Mouse (Mus musculus): ENCODE results near the gene Bfsp1.
A peak's percentile ranks its signal among the peaks of the same experiment; 100 is the strongest.

Bfsp1 gene

GRCm38 (mm10) chr2:143862484-143863231 lies at the start of gene Bfsp1:
TSS of gene Bfsp1 (minus strand) at chr2:143863173.
- DNase-seq (ENCODE audit: low spot score in 2 of 2) = no peak

DNA sequence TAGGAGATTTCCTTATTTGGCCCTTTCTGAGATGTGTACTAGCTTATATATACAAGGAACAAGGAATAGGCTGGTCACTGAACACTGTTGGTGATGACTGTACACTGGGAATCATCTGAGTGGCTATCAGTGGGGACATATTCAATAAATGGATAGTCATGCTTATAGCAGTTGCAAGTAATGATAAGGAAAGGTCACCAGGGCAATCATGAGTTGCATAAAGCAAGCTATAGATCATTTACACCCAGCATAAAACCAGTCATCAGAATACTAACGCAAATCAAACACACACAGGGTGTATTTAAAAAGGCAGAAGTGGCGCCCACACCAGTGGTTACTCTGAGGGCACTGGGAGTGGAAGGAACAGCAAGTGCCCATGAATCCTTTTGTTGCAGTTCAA lies 49.2 kb upstream of the Bfsp1 start:
- no peak for DNase-seq (ENCODE audit: low spot score in 2 of 2)

DNA sequence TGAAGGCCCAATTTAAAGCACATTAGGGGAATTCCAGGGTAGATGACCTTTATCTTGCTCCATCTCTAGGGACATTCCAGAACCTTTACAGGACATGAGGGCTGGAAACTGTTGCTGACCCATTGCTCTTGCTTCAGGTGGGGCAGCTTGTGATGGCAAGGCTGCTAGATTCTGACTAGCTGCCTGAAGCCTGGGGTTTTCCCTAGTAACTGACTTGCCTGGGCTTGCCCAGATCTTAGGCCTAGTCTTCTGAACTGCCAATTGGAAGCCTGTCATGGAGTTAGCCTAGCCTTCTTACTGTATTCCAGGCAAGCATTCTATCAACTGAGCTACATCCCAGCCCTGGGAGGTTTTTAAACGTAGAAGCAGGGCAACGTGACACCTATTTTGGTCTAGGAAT lies 46.3 kb upstream of the Bfsp1 start:
- no peak for DNase-seq (ENCODE audit: low spot score in 2 of 2)

- DNase-seq (ENCODE audit: low spot score in 2 of 2) = no peak
Observed at GRCm38 (mm10) chr2:143904896-143905295, 41.9 kb upstream of the Bfsp1 start.

DNA sequence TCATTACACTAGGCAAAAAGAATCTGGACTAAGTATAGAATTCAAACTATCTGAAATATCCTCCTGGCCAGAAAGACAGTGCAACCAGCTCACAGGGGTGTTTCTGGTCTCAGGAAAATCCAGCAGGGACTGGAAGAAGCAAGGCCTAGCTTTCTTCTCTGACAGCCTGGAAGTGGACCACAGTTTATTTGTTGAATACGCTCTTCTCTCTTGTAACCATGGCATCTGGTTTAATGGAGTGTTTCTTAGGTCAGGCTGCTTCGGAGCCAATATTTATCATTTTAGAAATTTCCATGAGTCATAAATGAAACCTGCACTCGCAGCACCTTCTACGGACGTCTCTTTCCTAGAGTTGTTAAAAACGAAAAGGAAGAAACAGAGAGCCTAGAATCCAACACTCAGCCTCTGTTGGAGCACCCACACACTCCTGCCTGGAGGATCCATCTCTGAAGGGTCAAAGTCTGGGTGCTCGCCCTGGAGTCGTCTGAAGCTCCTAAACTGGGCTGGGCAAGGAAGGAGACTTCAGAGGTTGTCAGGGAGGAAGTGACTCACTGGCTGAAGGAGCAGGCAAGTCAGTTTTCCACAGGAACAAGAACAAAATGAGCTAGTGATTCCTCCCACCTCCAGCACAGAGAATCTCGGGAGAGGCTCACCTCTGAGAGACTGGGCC lies 40.5 kb upstream of the Bfsp1 start:
- no peak for DNase-seq (ENCODE audit: low spot score in 2 of 2)

GRCm38 (mm10) chr2:143900821-143901351 lies 37.9 kb upstream of the Bfsp1 start:
- no peak for DNase-seq (ENCODE audit: low spot score in 2 of 2)

DNA sequence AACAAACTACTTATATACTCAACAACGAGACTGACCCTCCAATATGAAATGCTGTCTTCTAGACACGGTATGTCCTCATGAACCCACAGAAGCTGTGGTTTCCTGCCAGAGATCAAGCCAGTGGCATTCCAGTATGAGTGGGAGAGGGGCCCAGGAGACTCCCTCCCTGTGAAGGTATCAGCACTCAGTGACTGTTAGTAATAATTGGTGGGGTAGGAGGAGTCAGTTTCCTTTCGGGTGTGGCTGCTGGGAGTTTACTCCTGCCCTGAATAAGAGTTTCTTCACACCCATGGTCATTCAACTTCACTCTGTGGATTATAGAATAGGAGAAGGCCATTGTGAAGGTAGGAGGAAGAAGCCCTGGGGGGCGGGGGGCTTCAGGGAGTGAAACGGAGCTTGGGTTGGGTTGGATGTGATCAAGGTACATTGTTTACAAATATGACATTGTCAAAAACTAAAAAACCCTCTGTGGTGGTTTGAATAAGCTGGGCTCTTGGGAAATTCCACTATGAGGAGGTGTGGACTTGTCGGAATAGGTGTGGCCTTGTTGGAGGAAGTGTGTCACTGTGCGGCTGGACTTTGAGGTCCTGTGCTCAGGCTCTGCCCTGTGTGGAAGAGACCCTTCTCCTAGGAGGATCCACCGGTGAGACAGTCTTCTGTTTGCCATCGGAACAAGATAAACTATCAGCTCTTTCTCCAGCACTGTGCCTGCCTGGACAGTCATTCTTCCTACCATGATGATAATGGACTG lies 36.7 kb upstream of the Bfsp1 start:
- DNase-seq (ENCODE audit: low spot score in 2 of 2) = no peak

GRCm38 (mm10) chr2:143891302-143892048 lies 28.5 kb upstream of the Bfsp1 start:
- DNase-seq (ENCODE audit: low spot score in 2 of 2) = no peak

GRCm38 (mm10) chr2:143889860-143890433 lies 27.0 kb upstream of the Bfsp1 start:
- no peak for DNase-seq (ENCODE audit: low spot score in 2 of 2)

DNA sequence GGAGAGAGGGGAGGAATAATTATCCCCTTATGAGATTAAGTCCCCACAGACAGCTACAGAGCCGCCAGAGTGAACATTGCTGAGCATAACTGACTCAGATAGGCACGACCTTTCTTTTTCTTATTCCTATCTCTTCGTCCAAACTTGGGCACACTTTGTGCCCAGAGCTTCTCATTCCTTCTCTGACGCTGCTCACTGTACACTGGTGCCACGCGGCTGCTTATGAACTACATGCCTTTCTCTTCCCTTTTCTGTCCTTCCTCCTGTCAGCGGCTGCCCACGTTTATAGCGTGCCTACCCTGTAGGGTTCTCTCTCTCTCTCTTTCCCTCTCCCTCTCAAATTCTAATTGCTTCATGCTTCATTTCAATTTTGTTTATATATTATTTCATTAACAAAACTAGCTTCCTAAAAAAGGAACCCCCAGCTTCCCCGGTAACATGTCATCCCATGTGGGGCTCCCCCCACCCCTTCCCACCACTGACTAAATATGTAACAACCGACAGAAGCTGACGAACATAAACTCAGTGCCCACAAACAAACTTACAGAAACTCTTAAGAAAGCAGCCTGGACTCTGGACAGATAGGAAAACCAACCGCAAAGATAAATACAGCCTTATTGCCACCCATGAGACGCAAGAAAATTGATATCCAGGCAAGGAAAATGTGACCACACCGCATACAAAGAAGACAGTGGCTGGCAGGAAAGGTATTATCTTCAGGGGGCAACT lies 26.3 kb upstream of the Bfsp1 start:
- DNase-seq (ENCODE audit: low spot score in 2 of 2) = no peak

DNA sequence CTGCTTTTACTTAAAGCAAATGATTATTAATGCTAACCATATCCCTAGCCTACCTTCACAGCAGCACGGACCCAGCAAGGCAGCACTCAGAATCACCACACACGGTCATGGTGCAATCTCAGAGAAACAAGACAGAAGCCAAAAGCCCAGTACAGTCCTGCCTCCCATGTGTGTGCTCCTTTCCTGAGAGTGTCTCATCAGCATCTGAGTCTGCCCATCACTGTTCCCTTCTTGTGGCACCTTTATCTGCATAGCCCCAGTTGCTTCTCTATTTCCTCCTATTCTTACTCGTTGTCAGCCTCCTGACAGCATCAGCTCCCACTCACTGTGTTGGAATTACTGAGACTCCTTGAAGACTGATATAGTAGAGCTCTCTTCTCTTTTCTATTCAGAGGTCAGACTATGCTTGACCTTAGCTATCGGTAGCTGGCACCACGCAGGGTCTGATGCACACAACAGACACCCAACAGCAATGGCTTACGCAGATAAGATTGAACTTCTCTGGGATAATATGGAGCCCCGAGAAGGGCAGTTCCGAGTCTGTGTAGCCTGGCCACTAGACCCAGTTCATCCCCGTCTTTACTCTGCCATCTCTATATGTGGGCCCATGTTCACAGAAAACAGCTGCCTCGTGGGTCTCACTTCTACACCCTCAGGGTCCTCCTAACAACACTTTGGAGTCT lies 19.8 kb upstream of the Bfsp1 start:
- DNase-seq (ENCODE audit: low spot score in 2 of 2) = no peak

GRCm38 (mm10) chr2:143882002-143882401 lies 19.0 kb upstream of the Bfsp1 start:
- DNase-seq (ENCODE audit: low spot score in 2 of 2) = no peak

- DNase-seq (ENCODE audit: low spot score in 2 of 2) = no peak
Observed at GRCm38 (mm10) chr2:143879311-143879710, 16.3 kb upstream of the Bfsp1 start.

DNA sequence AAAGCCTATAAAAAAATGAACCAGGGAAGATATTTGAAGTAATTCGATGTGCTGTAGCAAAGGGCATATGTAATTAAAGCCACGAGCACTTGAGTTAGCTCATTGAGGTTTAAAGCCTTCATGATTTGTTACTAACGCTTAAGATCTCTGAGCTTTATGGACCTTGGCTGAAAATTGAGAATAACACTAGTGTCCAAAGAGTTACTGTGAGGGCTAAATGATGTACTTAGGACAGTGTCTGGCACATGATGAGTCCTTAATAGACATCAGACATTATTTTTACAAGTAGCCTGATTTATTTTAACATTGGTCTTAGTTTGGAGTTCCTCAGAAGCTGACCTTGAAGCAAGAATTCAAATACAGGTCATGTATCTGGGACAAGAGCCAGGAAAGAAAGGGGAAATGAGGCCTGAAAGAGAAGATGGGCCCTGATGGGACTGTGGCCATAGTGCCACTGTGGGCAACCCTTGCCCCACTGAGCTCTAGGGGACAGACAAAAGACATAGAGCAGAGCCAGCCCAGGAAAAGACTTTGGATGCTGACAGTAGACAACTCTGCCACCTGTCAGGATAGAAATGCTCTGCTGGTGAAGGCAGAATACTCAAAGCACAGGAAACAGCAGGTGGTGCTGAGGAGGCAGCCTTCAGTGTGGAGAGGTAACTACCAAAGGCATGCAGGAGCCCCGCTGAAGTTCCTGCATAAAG lies 14.1 kb upstream of the Bfsp1 start:
- no peak for DNase-seq (ENCODE audit: low spot score in 2 of 2)

GRCm38 (mm10) chr2:143876026-143876425 lies 13.1 kb upstream of the Bfsp1 start:
- no peak for DNase-seq (ENCODE audit: low spot score in 2 of 2)

DNA sequence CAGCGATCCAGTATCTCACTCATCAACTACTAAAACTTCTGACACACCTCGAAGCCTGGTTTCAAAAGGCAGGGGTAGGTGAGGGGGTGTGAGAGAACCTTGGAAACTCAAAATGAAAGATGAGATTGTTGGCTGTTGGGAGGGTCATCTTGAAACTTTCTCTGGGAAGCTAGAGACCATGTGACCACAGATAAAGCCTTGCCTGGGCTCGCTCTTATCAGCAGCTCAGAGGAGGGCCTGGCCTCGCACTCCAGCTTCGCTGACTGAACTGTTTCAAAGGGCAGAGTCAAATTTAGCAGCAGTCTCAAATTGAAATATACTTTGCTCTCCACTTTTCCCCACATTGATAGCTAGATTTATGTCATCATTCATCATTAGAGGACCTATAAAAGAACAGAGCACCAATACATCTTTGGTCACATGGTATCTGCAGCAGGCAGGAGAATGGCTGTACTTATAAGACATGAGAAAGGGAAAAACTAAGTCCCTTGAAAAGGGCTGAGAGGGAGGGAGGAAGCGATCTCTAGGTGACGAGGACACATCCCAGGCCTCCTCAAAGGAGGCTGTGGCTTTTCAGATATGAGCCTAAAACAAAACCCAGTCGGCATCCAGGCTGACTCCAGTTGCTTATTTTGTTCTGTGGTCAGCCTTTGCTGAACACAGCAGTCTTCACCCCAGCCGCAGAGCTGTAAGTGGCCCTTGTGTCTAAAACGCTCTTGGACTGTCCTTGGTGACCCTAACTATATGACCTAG lies 8.1 kb upstream of the Bfsp1 start:
- DNase-seq (ENCODE audit: low spot score in 2 of 2) = no peak

DNA sequence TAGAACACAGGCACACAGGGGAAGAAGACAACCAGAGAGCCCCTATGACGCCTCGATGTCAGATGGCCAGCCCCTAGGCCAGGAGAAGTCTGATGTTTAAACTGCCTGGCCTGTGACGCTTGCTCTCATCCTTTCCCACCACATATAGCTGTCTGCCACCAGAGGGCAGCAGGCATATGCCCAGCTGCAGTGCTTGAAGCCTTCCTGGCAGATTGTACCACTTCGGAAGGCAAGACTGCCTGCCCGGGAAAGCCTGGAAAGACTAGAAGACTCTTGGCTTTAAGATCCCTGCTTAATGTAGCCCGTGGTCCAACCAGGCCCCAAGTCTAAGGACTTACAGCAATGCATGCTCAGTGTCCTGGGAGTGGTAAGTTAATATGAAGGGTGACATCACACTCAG lies 4.4 kb upstream of the Bfsp1 start:
- peak; percentile 27 to 51 for DNase-seq (ENCODE audit: low spot score in 2 of 2)

GRCm38 (mm10) chr2:143864600-143864999 lies 1.6 kb upstream of the Bfsp1 start:
- no peak for DNase-seq (ENCODE audit: low spot score in 2 of 2)

DNA sequence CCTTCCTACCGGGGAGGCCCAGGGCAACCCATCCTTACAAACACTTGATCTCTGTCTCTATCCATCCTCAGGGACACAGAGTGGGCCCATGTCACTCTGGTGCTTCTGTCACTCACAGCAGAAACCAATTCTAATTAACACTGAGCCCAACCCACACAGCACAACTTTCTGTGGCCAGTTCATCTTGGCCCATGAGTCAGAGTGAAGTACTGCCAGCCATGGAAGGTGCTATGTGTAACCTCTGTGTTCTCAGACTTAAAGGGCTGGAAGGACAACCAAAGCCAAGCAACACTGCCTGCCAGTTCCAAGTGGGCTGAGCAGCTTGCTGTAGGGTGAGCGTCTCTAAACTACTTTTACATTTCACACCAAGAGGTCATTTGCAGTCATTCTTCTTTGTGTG lies 3.8 kb downstream of the Bfsp1 start:
- DNase-seq (ENCODE audit: low spot score in 2 of 2) = no peak

Data from spleen, postnatal 14 days (tissue).